Mouse (Mus musculus) heart, embryonic 12.5 days (tissue): Measurements from ENCODE around the gene Tmem51. TPM values are rescaled to one million over a fixed set of nuclear protein-coding genes. Genes with fewer than 3 reads are reported as not detected.

Experiments
- ATAC-seq: fragments of 200-750 bp; cut with Nextera tagmentation; 2 replicates; pipeline ENCODE4 v1.8.0; 2017; ENCODE audit warnings: moderate TSS enrichment, moderate library complexity; ENCODE audit not compliant: insufficient number of reproducible peaks, low FRiP score
- H3K27ac ChIP-seq: fragments of 300-500 bp; sonication (generic); 2 replicates; pipeline ENCODE4 v1.5.1; 2016; ENCODE audit warnings: mild to moderate bottlenecking, moderate library complexity; ENCODE audit not compliant: poor library complexity, severe bottlenecking
- H3K27me3 ChIP-seq: fragments of 300-500 bp; sonication (generic); replicated peaks from 2 replicates; pipeline ENCODE4 v1.6.1; 2016; ENCODE audit warnings: mild to moderate bottlenecking, moderate library complexity
- H3K36me3 ChIP-seq: fragments of 300-500 bp; sonication (generic); 2 replicates; pipeline ENCODE4 v1.6.1; 2016; ENCODE audit warnings: mild to moderate bottlenecking, moderate library complexity
- H3K4me1 ChIP-seq: fragments of 300-500 bp; sonication (generic); replicated peaks from 2 replicates; pipeline ENCODE4 v1.6.1; 2016; ENCODE audit warnings: mild to moderate bottlenecking
- H3K4me2 ChIP-seq: fragments of 300-500 bp; sonication (generic); 2 replicates; pipeline ENCODE4 v1.6.1; 2016; ENCODE audit warnings: mild to moderate bottlenecking, moderate library complexity
- H3K4me3 ChIP-seq: fragments of 300-500 bp; sonication (generic); 2 replicates; pipeline ENCODE4 v1.5.1; 2016; ENCODE audit warnings: mild to moderate bottlenecking
- H3K9ac ChIP-seq: fragments of 300-500 bp; sonication (generic); 2 replicates; pipeline ENCODE4 v1.6.1; 2016; ENCODE audit warnings: mild to moderate bottlenecking, moderate library complexity
- H3K9me3 ChIP-seq: fragments of 300-500 bp; sonication (generic); replicated peaks from 2 replicates; pipeline ENCODE4 v1.6.1; 2016; ENCODE audit warnings: mild to moderate bottlenecking, moderate library complexity
- WGBS: fragments of 180-500 bp; shearing (Covaris S2); methylation state at CpG from one replicate; pipeline ENCODE4 v1.1.7; 2016; 5-methylcytosine and 5-hydroxymethylcytosine counted together
- polyA plus RNA-seq: library from polyadenylated mRNA; unstranded; fragments of >200 nt; fragmentation: Nextera tagmentation; extraction: Ambion mirVana; gene quantifications from 2 replicates; pipeline ENCODE4 v1.2.1, GENCODE M21; 2016

Tmem51 gene
- 28.3 and 29.6 TPM in 2 replicates for polyA plus RNA-seq

DNA sequence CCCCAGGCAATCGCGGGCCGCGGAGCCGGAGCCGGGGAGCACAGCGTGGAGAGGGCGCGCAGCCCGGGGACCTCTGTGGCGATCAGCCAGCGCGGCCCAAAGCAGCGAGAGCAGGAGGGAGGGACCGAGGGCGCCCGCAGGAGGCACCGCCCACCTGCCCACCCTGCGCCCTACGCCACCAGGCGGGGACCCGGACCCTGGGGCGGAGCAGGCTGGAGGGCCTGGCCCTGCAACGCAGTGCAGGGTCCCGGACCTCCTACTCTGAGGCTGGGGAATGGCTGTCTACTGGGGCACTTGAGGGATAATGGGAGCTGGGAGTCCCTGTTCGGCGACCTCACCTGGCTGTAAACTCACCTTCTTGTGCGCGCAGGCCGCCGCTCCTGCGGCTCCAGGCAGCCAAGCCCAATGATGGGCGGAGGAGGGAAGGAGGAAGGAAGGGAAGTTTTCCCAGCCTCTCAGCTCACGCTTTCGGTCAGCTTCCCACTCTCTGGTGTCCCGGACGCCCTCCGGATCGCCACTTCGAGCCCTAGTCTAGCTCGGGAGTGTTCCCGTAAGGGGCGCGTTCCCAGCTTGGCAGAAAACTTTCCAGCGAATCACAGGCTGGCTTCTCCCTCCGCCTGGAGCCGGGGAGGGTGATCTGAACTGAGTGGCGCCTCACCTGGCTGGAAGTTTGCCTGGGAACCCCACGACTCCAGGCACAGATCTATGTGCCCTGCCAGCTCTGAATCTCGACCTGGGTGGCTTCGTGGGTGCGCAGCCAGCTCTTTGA lies at the start of gene Tmem51:
Gene Tmem51 (minus strand): TSS at position 174 of the 769 bp plus-strand sequence.
- ATAC-seq: peak; percentile 84
- H3K4me1 ChIP-seq: peaks cover 47% of the 10 kb centered on the region
- under 1% methylated on average over 46 of the region's 52 CpGs for WGBS
- peak within 1 kb of the TSS; percentile 68 for H3K4me3 ChIP-seq
- H3K27me3 ChIP-seq: 0 out of 2 replicates have a peak, but pooled peaks cover 8% of the 10 kb centered on the region
- H3K4me2 ChIP-seq: peak within 1 kb of the TSS; percentile 75
- peak within 1 kb of the TSS; percentile 81 for H3K27ac ChIP-seq
- peak within 1 kb of the TSS; percentile 83 for H3K9ac ChIP-seq
- no peaks in the 10 kb centered on the region for H3K9me3 ChIP-seq
- H3K36me3 ChIP-seq: no peaks in the 10 kb centered on the region

DNA sequence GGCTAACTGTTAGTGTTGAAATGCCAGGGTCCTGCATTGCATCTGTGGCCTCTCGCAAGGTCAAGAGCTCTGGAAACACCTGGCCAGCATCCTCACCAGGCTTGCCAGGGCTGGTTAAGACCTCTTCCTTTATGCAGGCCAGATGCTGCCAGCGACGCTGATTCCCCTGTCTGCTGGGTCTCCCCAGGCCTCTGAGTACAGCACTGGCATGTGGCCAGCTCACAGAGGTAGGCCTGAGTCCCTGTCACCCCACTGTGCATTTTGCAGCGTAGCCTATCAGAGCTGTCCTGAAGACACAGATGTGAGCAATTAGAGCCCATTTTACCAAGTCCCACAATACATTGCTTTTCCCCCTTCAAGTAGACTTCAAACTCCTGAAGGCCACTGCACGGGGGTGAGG lies 46.1 kb upstream of the Tmem51 start:
- Histone ChIP-seq H3K27me3 (no peaks in the 10 kb centered on the region), H3K36me3 (no peaks in the 10 kb centered on the region), H3K4me3 (no peak overlapping the region), H3K4me2 (no peak overlapping the region), H3K9me3 (no peaks in the 10 kb centered on the region), H3K9ac (peak overlapping the region; percentile 4; the same call in 1 of the 2 replicates), H3K4me1 (peaks cover 45% of the 10 kb centered on the region), H3K27ac (peak overlapping the region; percentile 38)
- no peak for ATAC-seq
- 52% methylated on average over 5 of the region's 5 CpGs for WGBS

DNA sequence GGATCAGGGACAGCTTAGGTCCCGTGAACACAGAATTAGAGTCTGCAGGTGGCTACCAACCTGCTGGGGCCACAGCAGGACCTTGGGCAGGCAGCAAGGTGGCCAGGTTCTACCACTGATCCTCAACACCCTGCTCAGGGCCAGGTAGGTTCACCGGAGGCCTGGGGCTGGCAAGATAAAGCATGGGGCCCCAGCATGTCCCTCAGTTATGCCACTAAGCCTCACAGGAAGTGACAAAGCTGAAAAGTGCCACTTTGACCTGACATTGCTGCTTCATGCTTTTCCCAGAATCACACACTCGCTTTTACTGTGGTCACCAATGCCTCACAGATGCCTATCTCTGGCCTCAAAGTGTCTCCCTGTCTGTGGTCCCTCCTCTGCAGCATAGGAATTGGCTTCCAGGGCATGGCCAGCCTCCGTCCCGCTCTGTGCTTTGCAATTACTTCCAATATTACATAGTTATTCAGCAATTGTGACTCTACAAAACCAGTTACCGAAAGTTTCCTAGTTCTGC lies 43.2 kb upstream of the Tmem51 start:
- Histone ChIP-seq H3K9me3 (no peaks in the 10 kb centered on the region), H3K36me3 (no peaks in the 10 kb centered on the region), H3K27me3 (no peaks in the 10 kb centered on the region), H3K4me1 (peaks cover 45% of the 10 kb centered on the region), H3K4me2 (peak overlapping the region; percentile 32), H3K9ac (peak overlapping the region; percentile 13; the same call in 1 of the 2 replicates), H3K4me3 (no peak overlapping the region), H3K27ac (peak overlapping the region; percentile 92)
- WGBS: 42% methylated on average over 6 of the region's 6 CpGs
- peak; percentile 15; the same call in 1 of the 2 replicates for ATAC-seq

DNA sequence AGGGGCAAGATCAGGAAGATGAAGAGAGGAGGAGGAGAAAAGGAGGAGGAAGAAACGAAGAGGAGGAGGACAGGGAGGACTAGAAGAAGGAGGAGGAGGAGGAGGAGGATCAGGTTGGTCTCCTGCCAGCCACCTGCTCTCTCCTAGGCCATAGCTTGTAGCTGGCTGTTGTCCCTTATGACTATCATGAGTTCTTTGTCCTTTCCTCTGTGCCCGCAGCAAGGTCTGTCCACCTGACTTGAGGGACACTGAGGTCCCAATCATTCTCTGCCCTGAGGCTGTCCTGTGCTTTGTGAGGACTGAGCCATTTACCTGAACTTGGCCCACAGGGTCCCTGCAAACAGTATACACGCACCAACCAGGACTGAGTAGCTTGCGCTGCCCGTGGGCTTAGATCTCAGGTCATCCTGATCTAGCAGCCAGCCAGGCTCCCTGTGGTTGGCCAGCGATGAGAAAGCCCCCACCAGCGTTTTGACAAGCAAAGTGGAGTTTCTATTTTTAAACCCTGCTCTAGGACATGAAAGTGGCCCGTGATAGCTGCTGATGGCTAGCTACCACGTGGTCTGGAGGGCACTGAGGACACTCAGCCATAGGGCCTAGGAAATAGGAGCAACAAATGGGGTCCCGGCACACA lies 42.7 kb upstream of the Tmem51 start:
- Histone ChIP-seq H3K27ac (peak overlapping the region; percentile 92), H3K4me2 (peak overlapping the region; percentile 37)
- ATAC-seq: peak; percentile 80

DNA sequence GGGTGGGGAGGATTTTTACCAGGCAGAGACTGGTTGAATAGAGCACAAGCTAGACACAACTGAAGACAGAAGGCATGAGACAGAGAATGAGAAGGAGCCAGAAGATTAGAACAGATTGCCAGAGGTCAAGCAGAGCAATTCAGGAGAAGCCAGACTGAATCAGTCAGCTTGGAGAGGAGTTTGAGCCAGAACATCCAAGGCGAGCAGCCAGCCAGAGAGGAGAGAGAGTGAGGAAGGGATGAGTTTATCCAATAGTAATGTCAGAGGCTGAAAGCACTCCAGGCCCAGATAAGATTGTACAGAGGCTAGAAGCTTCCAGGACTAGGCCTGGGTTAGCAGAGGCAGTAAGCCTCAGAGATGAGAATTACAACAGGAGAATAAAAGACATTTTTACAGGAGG lies 37.1 kb upstream of the Tmem51 start:
- ATAC-seq: no peak
- H3K9me3 ChIP-seq: no peaks in the 10 kb centered on the region
- H3K4me1 ChIP-seq: peaks cover 34% of the 10 kb centered on the region
- no peak overlapping the region for H3K4me3 ChIP-seq
- H3K36me3 ChIP-seq: no peaks in the 10 kb centered on the region
- no peak overlapping the region for H3K9ac ChIP-seq
- no peak overlapping the region for H3K4me2 ChIP-seq
- H3K27ac ChIP-seq: peak overlapping the region; percentile 31
- WGBS: 10% methylated on average over 1 of the region's 1 CpGs
- no peaks in the 10 kb centered on the region for H3K27me3 ChIP-seq

More for the DNA sequence above, 42.7 kb upstream of the Tmem51 start:
- Histone ChIP-seq H3K4me3 (no peak overlapping the region), H3K4me1 (peaks cover 46% of the 10 kb centered on the region), H3K36me3 (no peaks in the 10 kb centered on the region), H3K9me3 (no peaks in the 10 kb centered on the region), H3K27me3 (no peaks in the 10 kb centered on the region), H3K9ac (no peak overlapping the region)
- WGBS: 23% methylated on average over 10 of the region's 10 CpGs

DNA sequence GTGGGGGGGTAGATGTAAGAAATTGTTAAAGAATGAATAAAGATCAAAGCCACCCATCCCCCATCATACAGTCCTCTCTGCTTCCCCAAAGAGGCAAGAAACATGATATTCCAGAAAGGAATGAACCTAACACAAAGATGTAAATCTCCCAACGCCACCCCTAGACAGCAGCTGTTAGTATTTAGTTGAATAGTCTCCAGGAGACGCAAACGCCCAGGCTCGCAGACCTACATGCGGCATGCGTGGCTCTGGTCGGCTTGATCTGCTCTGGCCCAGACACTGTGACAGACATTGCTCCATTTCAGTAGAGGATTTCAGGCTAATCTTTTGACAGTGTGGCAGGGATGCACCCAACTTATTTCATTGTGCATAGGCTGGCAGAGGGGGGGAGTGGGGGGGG lies 34.4 kb upstream of the Tmem51 start:
- Histone ChIP-seq H3K27me3 (0 out of 2 replicates have a peak, but pooled peaks cover 2% of the 10 kb centered on the region), H3K36me3 (no peaks in the 10 kb centered on the region), H3K9ac (no peak overlapping the region), H3K4me1 (peaks cover 19% of the 10 kb centered on the region), H3K27ac (no peak overlapping the region), H3K4me2 (no peak overlapping the region), H3K9me3 (no peaks in the 10 kb centered on the region), H3K4me3 (no peak overlapping the region)
- ATAC-seq: no peak
- 70% methylated on average over 7 of the region's 7 CpGs for WGBS

DNA sequence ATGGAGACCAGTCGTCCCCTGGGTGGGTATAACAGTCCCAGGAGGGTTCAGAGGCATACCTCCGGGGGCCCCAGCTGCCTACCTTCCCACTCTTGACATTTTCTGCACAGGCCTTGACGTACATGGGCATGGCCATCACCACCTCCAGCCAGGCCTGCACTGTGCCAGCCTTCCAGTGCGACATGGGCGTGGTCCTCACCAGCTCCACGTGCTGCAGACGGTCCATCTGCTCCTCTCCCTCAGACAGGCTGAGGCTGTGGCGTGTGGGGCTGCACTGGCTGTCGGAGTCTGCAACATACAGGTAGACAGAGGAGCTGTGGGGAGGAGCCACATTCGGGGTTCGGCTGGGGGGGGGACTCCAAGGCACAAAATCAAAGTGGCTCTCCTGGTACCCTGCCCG lies 33.9 kb upstream of the Tmem51 start:
- no peak overlapping the region for H3K4me3 ChIP-seq
- no peak overlapping the region for H3K4me2 ChIP-seq
- H3K4me1 ChIP-seq: peaks cover 19% of the 10 kb centered on the region
- 86% methylated on average over 12 of the region's 12 CpGs for WGBS
- no peaks in the 10 kb centered on the region for H3K36me3 ChIP-seq
- H3K27me3 ChIP-seq: 0 out of 2 replicates have a peak, but pooled peaks cover 2% of the 10 kb centered on the region
- ATAC-seq: peak; percentile 26; the same call in 1 of the 2 replicates
- H3K9ac ChIP-seq: no peak overlapping the region
- H3K9me3 ChIP-seq: no peaks in the 10 kb centered on the region
- H3K27ac ChIP-seq: no peak overlapping the region

DNA sequence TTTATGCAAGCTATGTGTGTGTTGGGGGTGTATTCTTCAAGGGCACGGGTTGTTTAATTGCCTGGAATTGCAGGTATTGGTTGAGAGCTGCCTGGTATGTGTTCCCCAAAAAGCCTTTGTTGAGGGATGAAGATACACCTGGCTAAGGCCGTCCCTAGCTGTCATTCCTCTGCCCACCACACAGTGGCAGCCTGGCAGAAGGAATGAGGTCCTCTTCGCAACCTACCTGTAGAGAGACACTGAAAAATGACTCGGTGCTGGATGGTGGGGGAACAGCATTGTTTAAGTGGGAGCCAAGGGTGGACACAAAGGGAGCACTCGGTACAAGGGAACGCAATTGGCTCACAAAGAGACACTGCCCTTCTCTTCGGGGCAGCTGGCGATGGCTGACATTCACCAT lies 29.2 kb upstream of the Tmem51 start:
- H3K4me1 ChIP-seq: no peaks in the 10 kb centered on the region
- H3K9ac ChIP-seq: no peak overlapping the region
- peaks cover 9% of the 10 kb centered on the region; the same call in 1 of the 2 replicates for H3K9me3 ChIP-seq
- H3K4me2 ChIP-seq: no peak overlapping the region
- no peak for ATAC-seq
- H3K4me3 ChIP-seq: no peak overlapping the region
- H3K27me3 ChIP-seq: 0 out of 2 replicates have a peak, but pooled peaks cover 2% of the 10 kb centered on the region
- WGBS: 28% methylated on average over 8 of the region's 8 CpGs
- H3K36me3 ChIP-seq: no peaks in the 10 kb centered on the region
- no peak overlapping the region for H3K27ac ChIP-seq

DNA sequence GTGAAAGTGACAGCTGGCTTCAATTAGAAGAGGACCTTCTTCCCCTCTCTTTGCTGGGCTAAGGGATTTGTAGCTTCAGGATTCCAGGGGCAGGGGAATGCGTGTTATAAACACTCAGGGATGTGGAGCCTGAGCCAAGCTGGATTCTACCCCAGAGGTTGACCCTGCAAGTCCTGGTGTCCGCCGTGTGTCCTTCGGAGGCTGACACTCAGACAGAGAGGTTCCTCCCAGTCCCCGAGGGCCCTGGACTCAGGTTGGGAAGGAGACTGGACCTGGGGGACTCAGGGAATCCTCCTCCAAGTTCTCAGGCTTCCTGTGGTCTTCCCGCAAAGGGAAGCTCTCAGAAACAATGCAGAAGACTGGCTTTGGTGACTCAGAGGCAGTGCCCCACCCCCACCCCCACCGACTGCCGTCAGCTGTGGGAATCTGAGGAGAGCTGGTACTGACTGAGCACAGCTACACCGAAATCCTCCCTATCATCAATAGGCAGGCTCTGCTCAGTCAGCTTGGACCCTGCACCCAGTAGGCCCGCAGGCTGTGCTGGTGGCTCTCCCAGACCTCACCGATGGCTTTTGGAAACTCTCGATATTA lies 19.1 kb upstream of the Tmem51 start:
- peaks cover 15% of the 10 kb centered on the region for H3K4me1 ChIP-seq
- H3K27me3 ChIP-seq: no peaks in the 10 kb centered on the region
- H3K9me3 ChIP-seq: no peaks in the 10 kb centered on the region
- 44% methylated on average over 12 of the region's 12 CpGs for WGBS
- no peak overlapping the region for H3K4me3 ChIP-seq
- no peak for ATAC-seq
- no peak overlapping the region for H3K27ac ChIP-seq
- no peak overlapping the region for H3K9ac ChIP-seq
- H3K4me2 ChIP-seq: no peak overlapping the region
- peaks cover 7% of the 10 kb centered on the region for H3K36me3 ChIP-seq

DNA sequence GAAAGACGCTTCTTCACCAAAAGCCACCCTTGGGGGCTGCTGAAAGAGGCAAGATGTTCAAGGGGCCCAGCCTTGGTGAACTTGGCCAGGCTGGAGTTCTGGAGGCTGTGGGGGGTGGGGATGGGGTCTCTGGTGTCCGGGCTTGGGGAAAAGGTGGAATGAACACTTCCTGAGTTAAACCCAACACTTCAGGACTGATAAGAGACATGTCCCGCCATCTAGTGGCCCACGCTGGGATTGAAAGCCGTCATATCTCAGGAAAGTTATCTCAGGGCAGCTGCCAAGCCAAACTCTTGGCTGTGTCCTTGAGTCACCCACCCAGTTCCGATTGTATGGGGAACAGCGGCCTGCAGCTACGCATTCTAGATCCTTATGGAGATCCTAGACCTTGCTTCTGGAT lies 14.2 kb upstream of the Tmem51 start:
- Histone ChIP-seq H3K36me3 (no peaks in the 10 kb centered on the region), H3K27ac (no peak overlapping the region), H3K9ac (no peak overlapping the region), H3K4me3 (no peak overlapping the region), H3K4me1 (peaks cover 35% of the 10 kb centered on the region), H3K9me3 (no peaks in the 10 kb centered on the region), H3K27me3 (0 out of 2 replicates have a peak, but pooled peaks cover 3% of the 10 kb centered on the region), H3K4me2 (peak overlapping the region; percentile 45)
- ATAC-seq: peak; percentile 30; the same call in 1 of the 2 replicates
- whole genome bisulfite sequencing: 11% methylated on average over 8 of the region's 8 CpGs

DNA sequence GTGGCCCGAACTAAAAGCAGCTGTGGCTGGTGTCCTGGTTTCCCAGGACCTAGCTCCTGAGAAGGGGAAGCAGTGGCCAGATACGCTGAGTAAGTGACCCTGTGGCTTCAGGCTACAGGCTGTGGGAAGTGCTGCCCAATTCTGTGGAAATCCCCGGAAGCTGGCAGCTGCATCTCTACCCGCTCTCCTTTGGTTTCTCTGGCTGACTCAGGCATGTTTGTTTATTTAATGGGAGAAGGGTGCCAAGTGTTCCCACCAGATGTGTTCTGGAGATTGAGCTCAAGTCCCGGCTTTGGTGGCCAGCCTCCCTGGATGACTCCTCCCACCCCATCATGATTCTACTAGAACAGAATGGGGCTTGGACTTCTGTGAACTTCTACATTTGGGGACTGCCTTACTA lies 13.8 kb upstream of the Tmem51 start:
- ATAC-seq: no peak
- 22% methylated on average over 5 of the region's 5 CpGs for WGBS

More for the DNA sequence above, 13.8 kb upstream of the Tmem51 start:
- Histone ChIP-seq H3K27ac (no peak overlapping the region), H3K4me1 (peaks cover 32% of the 10 kb centered on the region), H3K9me3 (no peaks in the 10 kb centered on the region), H3K36me3 (no peaks in the 10 kb centered on the region), H3K9ac (no peak overlapping the region), H3K4me2 (peak overlapping the region; percentile 45), H3K4me3 (no peak overlapping the region), H3K27me3 (0 out of 2 replicates have a peak, but pooled peaks cover 3% of the 10 kb centered on the region)
